In the genomic region with DNA sequence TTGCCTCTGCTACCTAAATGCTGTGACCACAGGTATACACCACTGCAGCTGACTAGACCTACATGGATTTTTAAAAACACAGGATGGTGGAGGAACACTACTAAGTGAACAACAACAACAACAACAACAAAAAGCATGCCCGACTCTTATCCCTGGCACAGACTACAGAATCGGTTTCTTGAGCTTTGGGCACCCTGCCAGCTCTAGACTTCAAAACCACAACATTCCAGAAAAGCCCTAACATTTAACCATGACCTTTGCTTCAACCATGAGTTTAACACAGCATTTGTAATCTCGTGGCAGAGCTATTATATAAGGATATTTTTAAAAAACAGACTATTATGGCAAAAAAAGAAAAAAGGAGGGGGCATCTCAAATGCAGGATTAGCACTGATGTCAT, we compare ENCODE assay signal across 24 mouse cellular contexts.
DNase-seq lines count a peak whose midpoint lies in the region; ATAC-seq and TF ChIP-seq lines count a peak whose summit lies in the region.
"Had no signal": no experiment of that assay in that cellular context is flagged by ENCODE, and none has a peak within 500 bp of the region (broad histone marks: within the 10 kb centered on the region; RNA-seq: fewer than 3 reads in every experiment).

No protein-coding gene starts in this region.

- H3K4me3 ChIP-seq in kidney, embryonic 14.5 days (ENCODE audit: low read length), result no peak overlapping the region
- H3K4me3 ChIP-seq in lung, postnatal 0 days (ENCODE audit: low read depth, low read length), result no peak overlapping the region
- H3K4me3 ChIP-seq in liver, embryonic 12.5 days, result no peak overlapping the region
- H3K4me3 ChIP-seq: embryonic facial prominence, embryonic 13.5 days; forebrain, embryonic 12.5 days; heart, embryonic 13.5 days; neural tube, embryonic 15.5 days; stomach, embryonic 15.5 days had no signal

- TF ChIP-seq EP300 in lung, postnatal 0 days (IDR thresholded peaks at IDR 0.05), result no peak

- no peak for TF ChIP-seq CTCF in lung, postnatal 0 days (IDR thresholded peaks at IDR 0.05)

- no peaks in the 10 kb centered on the region for H3K4me1 ChIP-seq in kidney, embryonic 14.5 days (ENCODE audit: control insufficient read depth, insufficient read depth, low read length)
- no peaks in the 10 kb centered on the region for H3K4me1 ChIP-seq in lung, postnatal 0 days (ENCODE audit: insufficient read depth, low read depth, low read length)
- H3K4me1 ChIP-seq in liver, embryonic 12.5 days, result no peaks in the 10 kb centered on the region
- H3K4me1 ChIP-seq: forebrain, embryonic 12.5 days; neural tube, embryonic 15.5 days; stomach, embryonic 15.5 days had no signal

- no peak overlapping the region for H3K9ac ChIP-seq in kidney, embryonic 14.5 days (ENCODE audit: low read depth, low read length)
- no peak overlapping the region for H3K9ac ChIP-seq in lung, postnatal 0 days (replicated peaks; ENCODE audit: low read depth)
- H3K9ac ChIP-seq in liver, embryonic 12.5 days, result no peak overlapping the region
- H3K9ac ChIP-seq: embryonic facial prominence, embryonic 13.5 days; forebrain, embryonic 12.5 days; heart, embryonic 13.5 days; hindbrain, embryonic 14.5 days; neural tube, embryonic 15.5 days; stomach, embryonic 15.5 days had no signal

- no peaks in the 10 kb centered on the region for H3K9me3 ChIP-seq in kidney, embryonic 14.5 days (ENCODE audit: control insufficient read depth, low read length)
- H3K9me3 ChIP-seq in lung, postnatal 0 days (ENCODE audit: low read length), result no peaks in the 10 kb centered on the region
- H3K9me3 ChIP-seq in liver, embryonic 12.5 days (replicated peaks), result no peaks in the 10 kb centered on the region
- H3K9me3 ChIP-seq: embryonic facial prominence, embryonic 13.5 days; forebrain, embryonic 12.5 days; heart, embryonic 13.5 days; neural tube, embryonic 15.5 days; stomach, embryonic 15.5 days had no signal

- DNase-seq in adrenal gland, adult (ENCODE audit: inconsistent age in 2 of 2, low spot score in 1 of 2), result peak; percentile 49 to 76
- DNase-seq in adrenal gland, adult 18-20 months (ENCODE audit: low spot score in 2 of 2), result no peak
- DNase-seq in kidney, adult 18-20 months, result peak; percentile 17
- DNase-seq in lung, postnatal 0 days (ENCODE audit: low spot score), result peak; percentile 13
- DNase-seq in lung, postnatal 25 days (ENCODE audit: low spot score), result no peak
- no peak for DNase-seq in layer of hippocampus, postnatal 36 days
- DNase-seq: cerebellum, adult 11-12 months; cerebellum, adult 9-11 months; embryo, embryonic 11 days; gastrocnemius, postnatal 10 days; heart, postnatal 10 days; liver; midbrain, embryonic 14.5 days; right cerebral cortex, postnatal 25 days had no signal

- no peaks in the 10 kb centered on the region for H3K27me3 ChIP-seq in kidney, embryonic 14.5 days (ENCODE audit: control insufficient read depth, insufficient read depth, low read length)
- no peaks in the 10 kb centered on the region for H3K27me3 ChIP-seq in lung, postnatal 0 days (replicated peaks; ENCODE audit: insufficient read depth, low read length)
- H3K27me3 ChIP-seq in liver, embryonic 12.5 days (replicated peaks), result no peaks in the 10 kb centered on the region
- H3K27me3 ChIP-seq: embryonic facial prominence, embryonic 13.5 days; forebrain, embryonic 12.5 days; heart, embryonic 13.5 days; neural tube, embryonic 15.5 days; stomach, embryonic 15.5 days had no signal

- peaks cover 4% of the 10 kb centered on the region; the same call in 1 of the 2 replicates for H3K36me3 ChIP-seq in kidney, embryonic 14.5 days (ENCODE audit: control insufficient read depth, insufficient read depth, low read length)
- no peaks in the 10 kb centered on the region for H3K36me3 ChIP-seq in lung, postnatal 0 days (ENCODE audit: insufficient read depth, low read length)
- no peaks in the 10 kb centered on the region for H3K36me3 ChIP-seq in liver, embryonic 12.5 days
- H3K36me3 ChIP-seq: forebrain, embryonic 12.5 days; neural tube, embryonic 15.5 days; stomach, embryonic 15.5 days had no signal

- H3K4me2 ChIP-seq in kidney, embryonic 14.5 days (replicated peaks; ENCODE audit: low read depth, low read length), result no peak overlapping the region
- H3K4me2 ChIP-seq in lung, postnatal 0 days (replicated peaks; ENCODE audit: low read depth, low read length), result no peak overlapping the region
- no peak overlapping the region for H3K4me2 ChIP-seq in liver, embryonic 12.5 days
- H3K4me2 ChIP-seq: embryonic facial prominence, embryonic 13.5 days; forebrain, embryonic 12.5 days; heart, embryonic 13.5 days; hindbrain, embryonic 14.5 days; neural tube, embryonic 15.5 days; stomach, embryonic 15.5 days had no signal

- no peak for ATAC-seq in kidney, embryonic 14.5 days (ENCODE audit: low FRiP score, low TSS enrichment)
- ATAC-seq in lung, postnatal 0 days, result no peak
- ATAC-seq in liver, embryonic 12.5 days, result no peak
- ATAC-seq: activated CD4-positive, CD25-positive, alpha-beta regulatory T cell, adult 4 months; intestine, postnatal 0 days had no signal

- H3K27ac ChIP-seq in kidney, embryonic 14.5 days (ENCODE audit: low read depth, low read length), result no peak overlapping the region
- no peak overlapping the region for H3K27ac ChIP-seq in lung, postnatal 0 days (ENCODE audit: low read length)
- no peak overlapping the region for H3K27ac ChIP-seq in liver, embryonic 12.5 days
- H3K27ac ChIP-seq: embryonic facial prominence, embryonic 13.5 days; forebrain, embryonic 12.5 days; heart, embryonic 13.5 days; hindbrain, embryonic 14.5 days; neural tube, embryonic 15.5 days; stomach, embryonic 15.5 days had no signal

- 61% methylated on average over 3 of the region's 3 CpGs for WGBS in kidney, embryonic 14.5 days
- WGBS in lung, postnatal 0 days, result 19% methylated on average over 3 of the region's 3 CpGs
- WGBS in liver, embryonic 12.5 days (ENCODE audit: insufficient replicate concordance), result 55% methylated on average over 3 of the region's 3 CpGs

Comparison
In these comparisons a context has a peak if more than half of its experiments do, and no peak if none do; other contexts are left out.
1. DNase-seq: peak in adrenal gland, adult (2 of 2), kidney, adult 18-20 months (single experiment) and lung, postnatal 0 days (single experiment); none in adrenal gland, adult 18-20 months (0 of 2), lung, postnatal 25 days (single experiment) and layer of hippocampus, postnatal 36 days (0 of 2).